Mouse (Mus musculus): ENCODE data around the gene Glrp1.

Gene Glrp1

GRCm38 (mm10) chr1:88509789-88510188, at the start of gene Glrp1:
Glrp1 (minus strand) TSS chr1:88510066.
- no peak for DNase-seq

GRCm38 (mm10) chr1:88559258-88559657, 49.4 kb upstream of the Glrp1 start:
- DNase-seq: peak in 1 of 2 experiments; percentile 16

DNA sequence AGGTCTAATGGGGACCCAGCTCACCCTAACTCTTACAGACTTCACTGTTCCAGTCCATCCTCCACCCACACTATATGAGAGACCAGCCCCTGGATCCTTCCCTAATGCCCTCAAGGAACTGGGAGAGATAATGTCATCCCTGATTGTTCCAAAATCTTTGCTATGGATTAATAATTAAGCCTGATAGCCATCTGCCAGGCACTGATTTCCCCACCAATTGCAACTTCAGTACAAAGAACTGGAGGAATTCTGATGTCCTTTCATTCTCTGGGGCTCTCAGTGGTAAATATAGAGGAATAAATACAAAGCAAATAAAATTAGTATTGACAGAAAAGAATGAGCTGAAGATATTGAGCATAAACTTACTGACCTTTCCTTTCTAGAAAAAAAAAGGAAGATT, 48.9 kb upstream of the Glrp1 start:
- DNase-seq: no peak

- DNase-seq: no peak
These were observed 46.5 kb upstream of the Glrp1 start for GRCm38 (mm10) chr1:88556401-88556800.

GRCm38 (mm10) chr1:88553500-88554187, 43.8 kb upstream of the Glrp1 start:
- DNase-seq: no peak

- no peak for DNase-seq
These were observed 39.4 kb upstream of the Glrp1 start for GRCm38 (mm10) chr1:88549263-88549662.

DNA sequence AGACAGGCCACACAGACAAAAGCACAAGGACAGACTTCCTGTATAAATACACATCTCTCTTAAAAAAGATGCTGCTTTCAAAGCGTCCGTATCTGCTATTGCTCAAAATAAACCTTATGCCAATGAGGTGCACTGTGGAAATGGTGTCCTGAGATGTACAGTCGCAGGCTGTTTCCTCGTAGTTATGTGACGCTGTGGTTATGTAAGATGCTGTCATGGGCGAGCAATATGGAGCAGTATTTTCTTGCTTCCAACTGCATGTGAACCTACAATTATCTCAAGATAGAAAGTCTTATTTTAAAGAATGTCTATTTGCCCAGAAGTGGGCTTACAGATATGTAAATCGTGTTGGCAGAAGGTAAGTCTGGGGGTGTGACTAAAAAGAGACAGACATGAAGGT, 37.3 kb upstream of the Glrp1 start:
- DNase-seq: no peak

DNA sequence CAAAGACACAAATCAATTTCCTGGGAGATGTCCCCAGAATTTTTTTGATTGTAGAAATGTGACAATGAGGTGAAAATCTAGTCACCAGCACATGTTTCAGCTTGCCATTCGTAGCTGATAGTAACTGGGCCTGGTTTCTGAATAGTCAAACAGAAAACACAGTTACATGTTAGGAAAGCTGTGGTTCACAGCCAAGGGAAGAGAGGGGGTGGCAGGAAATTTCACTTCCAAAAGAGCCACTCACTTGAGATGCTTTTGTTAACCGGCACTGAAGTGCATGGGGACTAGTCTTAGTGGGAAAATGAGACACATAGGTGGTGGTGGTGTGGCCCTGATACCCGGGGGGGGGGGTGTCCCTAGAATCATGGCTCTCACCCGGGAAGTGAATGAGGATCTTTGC, 33.7 kb upstream of the Glrp1 start:
- DNase-seq: no peak

- DNase-seq: peak; percentile 84 to 89
These were observed 30.0 kb upstream of the Glrp1 start for GRCm38 (mm10) chr1:88539823-88540222.

DNA sequence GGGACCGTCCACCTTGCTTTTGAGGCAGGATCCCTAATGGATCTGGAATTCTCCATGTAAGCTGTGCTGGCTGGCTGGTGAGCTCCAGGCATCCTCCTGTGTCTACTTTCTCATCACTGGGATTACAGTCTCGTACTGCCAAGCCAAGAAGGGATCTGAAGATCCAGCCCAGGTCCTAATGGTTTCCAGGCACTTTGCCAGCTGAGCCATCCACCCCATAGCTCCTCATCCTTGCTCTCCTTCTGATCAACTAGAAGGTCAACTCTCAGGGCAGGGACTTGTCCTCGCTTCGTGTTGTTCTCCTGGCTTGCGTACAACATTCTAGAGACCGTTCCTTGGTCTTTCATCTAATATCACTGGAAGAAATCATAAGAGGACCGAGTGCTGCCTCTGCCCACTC, 29.4 kb upstream of the Glrp1 start:
- peak; percentile 56 to 62 for DNase-seq

DNA sequence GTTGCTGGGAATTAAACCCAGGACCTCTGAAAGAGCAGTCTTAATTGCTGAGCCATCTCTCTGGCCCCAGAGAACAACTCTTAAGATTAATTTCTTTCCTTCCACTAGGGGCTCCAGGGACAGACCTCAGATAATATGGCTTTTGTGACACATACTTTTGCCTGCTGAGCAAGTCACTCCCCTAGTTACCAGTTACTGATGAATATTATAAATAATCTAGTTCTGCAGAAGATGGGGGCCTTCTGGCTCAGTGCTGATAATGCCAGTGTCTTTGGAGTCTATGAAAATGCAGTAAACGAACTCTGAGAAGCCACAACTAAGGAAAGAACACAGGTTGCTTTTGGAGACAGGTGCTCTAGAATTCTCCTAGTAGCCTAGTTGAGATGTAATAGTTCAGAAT, 26.4 kb upstream of the Glrp1 start:
- DNase-seq: no peak

- no peak for DNase-seq
These were observed 24.2 kb upstream of the Glrp1 start for GRCm38 (mm10) chr1:88534091-88534490.

DNA sequence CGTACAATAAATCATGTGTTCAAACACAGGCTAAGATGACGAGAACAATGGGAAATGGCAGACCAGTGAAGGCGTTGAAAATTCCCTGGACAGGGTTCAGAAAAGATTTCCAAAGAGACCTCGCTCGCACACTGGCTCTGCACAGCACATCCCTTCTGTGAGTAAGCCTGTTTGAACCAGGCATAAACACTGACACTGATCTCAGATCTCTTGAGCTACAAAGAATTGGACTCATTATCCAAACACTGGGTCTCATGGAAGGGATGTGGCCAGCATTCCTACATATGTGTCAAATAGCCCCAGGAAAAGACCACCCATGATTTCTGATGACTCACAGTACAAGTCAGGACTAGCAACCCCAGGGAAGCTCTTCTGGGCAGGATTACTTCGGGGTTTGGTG, 16.3 kb upstream of the Glrp1 start:
- no peak for DNase-seq

GRCm38 (mm10) chr1:88525622-88526021, 15.8 kb upstream of the Glrp1 start:
- no peak for DNase-seq

GRCm38 (mm10) chr1:88521170-88521747, 11.4 kb upstream of the Glrp1 start:
- DNase-seq: no peak

- no peak for DNase-seq
These were observed 3.7 kb upstream of the Glrp1 start for GRCm38 (mm10) chr1:88513613-88514012.

- no peak for DNase-seq
These were observed 2.0 kb downstream of the Glrp1 start for GRCm38 (mm10) chr1:88507886-88508285.

GRCm38 (mm10) chr1:88507214-88507613, 2.7 kb downstream of the Glrp1 start:
- peak in 1 of 2 experiments; percentile 10 for DNase-seq

DNA sequence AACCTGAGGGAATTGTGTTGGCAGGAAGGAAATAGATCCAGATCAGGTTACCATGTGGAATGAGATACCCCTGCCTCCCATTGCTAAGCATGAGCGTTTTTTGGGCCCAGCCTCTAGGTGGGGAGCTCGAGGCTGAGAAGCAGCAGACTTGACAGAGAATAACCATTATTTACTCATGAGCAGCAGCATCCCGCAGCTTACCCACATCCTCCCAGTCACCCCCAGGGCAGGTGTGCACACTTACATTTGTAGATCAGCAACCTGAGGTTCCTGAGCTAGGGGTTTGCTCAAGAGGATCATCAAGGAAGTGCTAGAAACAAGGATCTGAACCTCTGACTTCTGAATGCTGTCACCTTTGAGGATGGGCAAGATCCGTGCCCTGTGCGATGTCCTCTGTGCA, 3.5 kb downstream of the Glrp1 start:
- no peak for DNase-seq

DNA sequence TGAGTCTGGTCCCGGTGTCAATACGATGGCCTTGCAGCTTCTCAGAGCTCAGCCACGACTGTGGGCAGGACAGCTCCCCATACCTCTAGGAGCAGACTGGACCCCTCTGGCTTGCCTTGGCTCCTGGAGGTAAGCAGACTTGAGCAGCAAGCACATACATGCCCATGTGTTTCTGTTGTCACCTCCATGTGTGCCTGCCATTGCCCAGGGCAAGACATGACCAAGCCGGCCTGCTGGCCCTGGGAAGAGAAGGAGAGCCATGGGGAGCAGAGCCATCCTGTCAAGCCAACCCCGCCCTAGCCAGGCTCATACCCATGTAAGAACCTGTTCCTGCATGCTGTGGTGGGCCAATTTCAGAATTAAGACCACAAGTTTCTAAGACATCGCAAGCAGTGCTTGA, 4.2 kb downstream of the Glrp1 start:
- DNase-seq: peak in 1 of 2 experiments; percentile 7

DNA sequence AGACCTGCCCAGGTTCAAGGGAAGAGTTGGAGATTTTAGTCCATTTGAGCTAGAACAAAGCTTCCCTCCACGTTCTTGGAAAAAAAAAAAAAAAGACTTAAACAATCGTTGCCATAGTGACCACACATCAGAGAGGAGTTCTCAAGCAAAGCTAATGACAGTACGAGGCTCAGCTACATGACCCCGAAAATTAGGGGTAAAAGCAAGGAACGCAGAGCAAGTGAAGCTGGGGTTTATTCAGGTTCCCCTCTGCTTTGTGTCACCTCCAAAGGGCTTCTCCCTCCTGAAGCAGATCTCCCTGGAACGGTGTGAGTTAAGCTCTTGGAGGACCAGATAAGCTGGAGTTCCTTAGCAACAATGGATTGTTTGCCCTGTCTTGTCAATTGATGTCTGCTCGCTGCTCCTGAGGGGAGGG, 5.3 kb downstream of the Glrp1 start:
- DNase-seq: no peak

GRCm38 (mm10) chr1:88502822-88503221, 7.0 kb downstream of the Glrp1 start:
- no peak for DNase-seq

DNA sequence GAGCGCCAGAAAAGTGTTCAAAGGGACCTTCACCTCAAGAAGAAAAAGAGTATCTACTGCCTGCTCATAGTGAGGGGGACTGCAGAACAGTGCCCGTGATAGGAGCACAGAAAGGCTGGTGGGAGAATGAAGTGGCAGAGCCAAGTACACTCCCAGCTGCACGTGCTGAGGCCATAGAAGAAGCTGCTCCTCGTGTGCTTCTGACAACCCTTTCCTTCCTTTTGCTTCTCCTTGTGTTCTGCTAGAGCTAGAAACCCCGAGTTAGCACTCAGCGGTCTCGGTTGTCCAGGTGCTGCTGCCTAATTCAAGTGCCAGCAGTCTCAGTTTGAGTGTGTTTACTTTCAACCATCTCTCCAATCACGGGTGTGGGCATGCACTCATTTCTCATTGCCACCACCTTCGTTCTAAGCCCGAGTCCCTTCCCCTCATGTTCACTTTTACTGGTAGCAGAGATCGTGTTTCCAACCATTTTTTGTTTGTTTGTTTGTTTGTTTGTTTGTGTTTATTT, 10.6 kb downstream of the Glrp1 start:
- DNase-seq: no peak

DNA sequence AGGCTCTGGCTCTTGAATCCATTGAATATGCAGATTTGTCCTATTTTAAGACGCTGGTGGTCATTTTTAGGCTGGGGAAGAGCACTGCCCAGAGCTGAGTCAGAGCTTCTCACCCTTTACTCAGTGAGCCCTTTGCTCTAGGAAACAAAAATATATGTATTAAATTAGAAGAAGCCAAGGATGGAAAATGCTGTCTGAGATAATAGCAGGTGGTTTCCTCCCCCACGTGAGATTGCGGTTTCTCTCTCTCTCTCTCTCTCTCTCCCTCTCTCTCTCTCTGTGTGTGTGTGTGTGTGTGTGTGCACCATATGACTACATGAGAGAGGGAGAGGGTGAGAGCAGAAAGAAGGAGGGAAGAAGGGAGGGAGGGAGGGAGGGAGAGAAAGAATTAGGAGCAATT, 12.5 kb downstream of the Glrp1 start:
- DNase-seq: no peak

DNA sequence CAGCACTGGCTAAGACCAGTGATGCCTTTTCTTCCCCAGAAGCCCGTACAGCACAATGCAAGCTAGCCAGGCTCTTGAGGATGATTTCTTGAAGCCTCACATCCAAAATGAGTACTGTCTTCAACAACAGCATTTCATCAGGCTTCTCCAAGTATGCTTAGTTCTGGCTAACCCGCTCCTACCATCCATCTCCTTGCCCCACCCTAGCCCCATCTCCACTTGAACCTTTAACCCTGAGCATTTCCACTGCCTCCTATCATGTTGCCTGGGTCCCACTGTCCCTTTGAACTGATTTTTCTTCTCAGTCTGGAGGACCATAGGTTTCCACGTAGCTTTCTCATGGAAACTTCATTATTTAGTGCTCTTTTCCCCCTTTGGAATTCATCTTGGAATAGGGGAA, 17.5 kb downstream of the Glrp1 start:
- DNase-seq: no peak

Measured in cerebellum, postnatal 10 days (tissue).